In the genomic region with DNA sequence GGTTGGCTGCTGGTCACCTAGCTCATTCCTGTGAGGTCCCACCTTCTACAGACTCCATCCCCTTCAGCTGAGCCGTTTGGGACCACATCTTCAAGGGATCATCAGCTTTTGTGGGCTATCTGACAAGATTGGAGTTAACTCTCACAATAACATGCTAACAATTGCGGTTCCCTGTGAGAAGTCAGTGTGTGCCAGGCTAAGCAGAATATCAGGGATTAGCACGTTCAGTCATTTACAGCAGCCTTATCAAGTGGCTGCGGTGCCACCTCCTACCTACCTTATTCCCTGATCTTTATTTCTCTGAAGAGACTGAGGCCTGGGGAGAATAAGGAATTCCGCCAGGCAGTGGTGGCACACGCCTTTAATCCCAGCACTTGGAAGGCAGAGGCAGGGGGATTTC, we compare ENCODE assay signal across 12 mouse cellular contexts.
"Had no signal": no experiment of that assay in that cellular context is flagged by ENCODE, and none has a peak within 500 bp of the region (broad histone marks: within the 10 kb centered on the region; RNA-seq: fewer than 3 reads in every experiment).

No protein-coding gene starts in this region.

- H3K9ac ChIP-seq: limb, embryonic 12.5 days; lung, embryonic 15.5 days; midbrain, embryonic 12.5 days had no signal

- H3K36me3 ChIP-seq: limb, embryonic 12.5 days; lung, embryonic 15.5 days; midbrain, embryonic 12.5 days had no signal

- H3K27ac ChIP-seq: limb, embryonic 12.5 days; lung, embryonic 15.5 days; macrophage; midbrain, embryonic 12.5 days had no signal

- H3K4me3 ChIP-seq: layer of hippocampus, adult 2 months; limb, embryonic 12.5 days; lung, embryonic 15.5 days; megakaryocyte, embryonic 14.5 days; midbrain, embryonic 12.5 days had no signal

- DNase-seq: kidney, adult 11 months; kidney, postnatal 10 days; kidney, postnatal 4 days; lung, postnatal 14 days; right cerebral cortex, postnatal 14 days; thymus, adult 18-20 months had no signal

- H3K27me3 ChIP-seq: limb, embryonic 12.5 days; lung, embryonic 15.5 days; midbrain, embryonic 12.5 days had no signal

- H3K9me3 ChIP-seq: limb, embryonic 12.5 days; lung, embryonic 15.5 days; midbrain, embryonic 12.5 days had no signal

- H3K4me1 ChIP-seq: midbrain, embryonic 12.5 days had no signal

- H3K4me2 ChIP-seq: limb, embryonic 12.5 days; lung, embryonic 15.5 days; midbrain, embryonic 12.5 days had no signal
